Mouse (Mus musculus): ENCODE results near the gene Plscr2.

Plscr2 gene

DNA sequence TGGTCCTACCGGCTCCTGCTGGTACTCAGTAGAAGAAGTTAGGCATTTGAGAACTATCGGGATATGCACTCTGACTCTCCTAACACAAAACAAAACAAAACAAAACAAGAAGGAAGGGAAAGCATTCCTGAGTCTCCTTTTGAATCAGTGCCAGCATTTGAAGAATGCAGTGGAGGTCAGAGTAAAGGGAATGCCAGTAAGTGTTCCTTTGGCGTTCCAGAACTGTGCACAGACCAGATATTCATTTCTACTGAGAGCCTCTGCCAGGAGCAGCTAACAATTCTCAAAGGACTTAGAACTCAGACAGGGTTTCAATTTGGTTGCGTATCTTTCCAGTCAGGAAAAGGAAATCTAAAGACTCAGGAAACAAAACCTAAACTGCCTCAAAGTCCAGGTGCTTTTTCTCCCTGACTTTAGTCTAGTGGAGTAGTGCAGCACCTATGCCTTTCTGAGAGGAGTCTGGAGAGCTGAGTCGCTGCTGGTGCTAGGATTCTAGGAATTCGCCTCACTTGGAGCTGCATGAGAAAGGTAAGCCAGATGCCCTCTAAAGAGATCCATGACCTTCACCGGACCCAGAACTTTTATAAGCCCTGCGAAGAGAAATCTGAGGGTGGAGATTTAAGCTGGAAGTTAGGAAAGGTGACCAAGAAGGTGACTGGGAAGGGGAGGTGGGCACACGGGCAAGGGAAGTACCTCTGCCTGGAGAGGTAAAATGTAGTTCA, at the start of gene Plscr2:
Plscr2 (plus strand) TSS at position 117 of the 722 bp plus-strand sequence.
- DNase-seq, result no peak

DNA sequence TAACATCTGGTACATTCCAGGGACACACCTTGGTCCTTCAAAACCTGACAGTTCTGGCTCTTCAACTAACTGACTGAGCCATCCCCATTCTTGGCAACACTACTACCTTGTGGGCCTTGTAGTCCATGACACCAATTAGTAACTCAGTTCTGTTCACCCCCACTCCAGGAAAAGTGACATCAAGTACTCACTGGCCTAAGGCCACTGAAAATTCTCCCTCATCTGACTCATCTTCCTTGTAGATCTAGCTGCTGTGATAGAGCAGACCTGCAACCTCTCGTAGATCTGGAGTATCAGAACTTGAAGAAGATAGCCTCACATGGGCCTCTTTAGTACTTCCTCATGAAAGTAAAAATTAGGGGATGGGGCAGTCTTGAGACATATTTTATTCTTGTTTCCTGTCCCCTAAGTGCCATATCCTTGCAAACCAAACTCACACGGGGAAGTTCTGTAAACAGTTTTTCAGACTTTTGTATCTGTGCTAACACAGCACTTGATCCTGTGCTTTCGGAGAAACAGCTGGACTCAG, 49.2 kb upstream of the Plscr2 start:
- DNase-seq, result no peak

DNA sequence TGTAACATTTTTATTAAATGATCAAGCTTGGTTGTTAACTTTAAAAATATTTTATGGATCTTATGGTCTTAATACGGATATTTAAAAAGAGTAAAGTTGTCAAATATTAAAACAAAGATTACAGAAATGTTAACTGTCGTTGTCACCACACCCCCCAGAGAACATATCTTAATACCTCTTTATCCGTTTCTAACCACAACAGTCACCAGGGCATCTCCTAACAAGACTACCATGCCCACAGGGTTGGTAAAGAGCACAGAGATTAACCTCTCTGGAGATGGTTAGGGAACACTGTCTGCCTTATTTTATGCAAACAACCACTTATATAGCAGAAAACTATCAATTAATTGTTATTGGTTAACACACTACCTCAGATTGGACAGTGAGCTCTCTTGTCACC, 48.6 kb upstream of the Plscr2 start:
- no peak for DNase-seq

- no peak for DNase-seq
Measured at GRCm38 (mm10) chr9:92228867-92229832, 46.3 kb upstream of the Plscr2 start.

GRCm38 (mm10) chr9:92229833-92230205, 45.6 kb upstream of the Plscr2 start:
- DNase-seq, result no peak

DNA sequence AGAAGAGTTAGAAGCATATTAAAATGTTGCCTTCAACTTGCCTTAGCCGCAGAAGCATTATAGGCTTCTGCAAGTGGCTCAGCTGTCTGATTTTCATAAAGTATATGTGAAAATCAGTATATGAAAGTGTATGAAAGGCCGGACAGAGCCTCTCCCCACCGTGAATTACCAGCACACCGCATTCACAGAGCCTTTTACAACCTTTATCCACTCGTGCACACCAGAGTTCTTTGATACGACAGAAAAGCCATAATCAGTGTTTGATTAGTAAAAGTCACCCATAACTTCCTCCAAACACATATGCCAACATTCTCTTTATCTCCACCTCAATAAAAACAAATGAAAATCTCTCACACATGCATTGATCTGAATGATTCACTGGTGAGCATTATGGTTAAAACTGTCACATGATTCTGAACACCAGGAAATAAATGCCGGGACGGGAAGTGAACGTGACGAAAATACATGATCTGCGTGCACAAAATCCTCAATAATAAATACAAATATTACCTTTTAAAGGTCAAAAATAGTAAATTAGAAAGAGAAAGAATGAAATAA, 40.4 kb upstream of the Plscr2 start:
- DNase-seq, result no peak

DNA sequence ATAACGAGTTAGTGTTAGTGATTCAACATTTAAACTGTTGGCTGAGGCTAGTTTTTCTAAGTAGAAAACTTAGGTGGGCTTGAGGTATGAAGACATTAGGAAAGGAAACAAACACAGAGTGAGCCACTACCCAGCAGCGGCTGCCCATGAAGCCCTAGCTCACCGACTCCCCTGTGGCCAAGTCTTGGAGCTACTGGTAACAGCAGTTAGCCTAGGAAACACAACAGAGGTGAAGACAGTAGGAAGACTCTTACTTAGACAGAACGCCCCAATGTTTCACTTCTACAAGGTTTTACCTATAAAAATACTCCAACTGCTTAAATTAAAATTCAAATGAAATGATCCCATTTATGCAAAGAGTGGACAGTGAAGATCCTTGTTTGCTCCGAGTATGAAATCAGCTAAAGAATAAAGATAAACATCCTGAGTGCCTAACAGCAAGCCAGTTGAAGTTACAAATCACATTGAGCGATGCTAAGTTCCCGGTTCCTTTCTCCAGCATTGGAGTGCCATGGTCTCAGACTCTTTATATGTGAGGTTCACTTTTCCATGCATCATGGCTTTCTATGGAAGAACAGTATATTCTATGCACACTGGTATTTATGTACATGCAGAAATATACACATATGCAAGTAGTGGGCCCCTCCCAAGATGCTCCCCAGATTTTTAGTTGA, 26.5 kb upstream of the Plscr2 start:
- DNase-seq, result no peak

GRCm38 (mm10) chr9:92249447-92249852, 26.0 kb upstream of the Plscr2 start, which contains the start of gene Plscr1:
Plscr1 (plus strand) TSS chr9:92249750.
- DNase-seq, result no peak

- peak; percentile 18 for DNase-seq
Measured at GRCm38 (mm10) chr9:92249987-92250772, 25.2 kb upstream of the Plscr2 start.

DNA sequence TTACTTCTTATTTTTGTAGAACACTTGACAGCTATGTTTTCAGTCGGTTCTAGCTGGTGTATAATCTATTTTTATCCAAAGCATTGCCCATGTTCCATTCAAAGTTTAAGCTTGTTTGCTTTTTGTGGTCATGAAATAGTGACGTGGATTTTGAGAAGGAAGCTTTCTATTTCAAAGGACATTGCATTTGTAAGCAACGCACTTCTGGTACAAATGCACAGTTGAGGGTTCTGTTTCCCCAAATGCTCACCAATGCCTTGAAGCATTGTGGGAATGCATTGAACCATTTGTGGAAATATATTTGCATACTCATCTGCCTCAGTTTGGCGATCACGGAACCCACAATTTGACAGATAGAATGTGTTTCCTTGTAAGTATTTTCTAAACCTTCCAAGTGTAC, 22.7 kb upstream of the Plscr2 start:
- no peak for DNase-seq

- DNase-seq, result no peak
Measured at GRCm38 (mm10) chr9:92253585-92254321, 21.6 kb upstream of the Plscr2 start.

- no peak for DNase-seq
Measured at GRCm38 (mm10) chr9:92260481-92261159, 14.8 kb upstream of the Plscr2 start.

GRCm38 (mm10) chr9:92265719-92266118, 9.7 kb upstream of the Plscr2 start:
- no peak for DNase-seq

- DNase-seq, result no peak
Measured at GRCm38 (mm10) chr9:92266558-92267171, 8.7 kb upstream of the Plscr2 start.

DNA sequence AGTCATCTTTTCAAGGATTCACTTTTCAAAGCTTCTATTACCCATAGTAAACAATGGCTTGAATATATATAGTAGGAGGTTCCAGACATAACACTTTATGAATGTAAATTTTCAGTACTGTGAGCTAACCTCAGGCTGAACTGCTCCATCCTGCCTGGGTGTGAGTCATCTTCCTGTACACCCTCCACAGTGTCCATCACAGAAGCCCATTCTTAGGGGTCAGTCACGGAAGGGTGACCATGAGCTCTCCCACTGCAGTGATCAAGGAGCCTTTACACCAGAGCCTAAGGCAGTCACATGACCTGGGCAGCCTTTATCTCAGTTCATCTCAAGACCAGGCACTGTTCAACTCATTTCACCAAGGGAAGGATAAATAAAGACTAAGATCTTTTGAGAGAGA, 7.7 kb upstream of the Plscr2 start:
- no peak for DNase-seq

DNA sequence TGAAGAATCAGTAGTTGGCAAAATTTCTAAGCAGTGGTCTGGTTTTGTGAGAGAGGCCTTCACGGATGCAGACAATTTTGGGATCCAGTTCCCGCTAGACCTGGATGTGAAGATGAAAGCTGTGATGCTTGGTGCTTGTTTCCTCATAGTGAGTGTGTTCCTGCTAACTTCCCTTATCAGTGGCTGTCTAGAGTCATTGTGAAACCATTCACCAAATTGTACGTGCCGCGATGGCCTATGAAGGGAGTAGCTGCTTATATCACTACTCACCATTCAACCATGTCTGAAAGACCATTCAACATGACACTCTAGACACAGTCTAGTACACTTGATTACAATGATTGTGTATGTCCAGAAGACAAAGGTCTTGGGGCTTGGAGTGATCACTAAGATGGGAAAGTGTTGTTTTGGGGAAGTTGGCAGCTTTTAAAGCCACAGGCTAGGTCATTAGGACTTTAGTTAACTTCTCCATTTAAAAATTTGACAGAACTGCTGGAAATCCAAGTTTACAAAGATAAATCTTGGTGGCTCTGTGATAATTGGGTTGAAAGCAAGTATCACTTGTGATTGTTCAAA, 5.5 kb upstream of the Plscr2 start:
- DNase-seq, result no peak

GRCm38 (mm10) chr9:92270927-92271326, 4.5 kb upstream of the Plscr2 start:
- peak; percentile 10 for DNase-seq

DNA sequence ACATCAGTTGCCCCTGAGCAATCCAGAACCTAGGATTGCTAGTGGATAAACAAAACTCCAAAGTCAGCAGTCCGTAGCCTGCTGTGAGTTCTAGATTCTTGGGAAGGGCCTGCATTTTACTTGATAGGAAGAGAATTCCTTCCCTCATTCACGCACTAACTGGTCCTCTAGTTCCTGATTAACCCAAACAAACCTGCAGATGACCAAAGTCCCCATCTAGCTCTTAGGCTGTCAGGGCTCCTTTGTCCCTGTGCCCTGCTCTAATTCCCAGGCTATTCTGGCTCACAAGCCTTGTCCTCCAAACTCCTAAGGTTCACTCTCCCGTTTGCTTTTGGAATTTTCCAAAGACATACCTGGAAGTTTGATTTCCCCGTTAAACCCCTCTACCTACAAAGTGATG, 2.8 kb upstream of the Plscr2 start:
- DNase-seq, result no peak

DNA sequence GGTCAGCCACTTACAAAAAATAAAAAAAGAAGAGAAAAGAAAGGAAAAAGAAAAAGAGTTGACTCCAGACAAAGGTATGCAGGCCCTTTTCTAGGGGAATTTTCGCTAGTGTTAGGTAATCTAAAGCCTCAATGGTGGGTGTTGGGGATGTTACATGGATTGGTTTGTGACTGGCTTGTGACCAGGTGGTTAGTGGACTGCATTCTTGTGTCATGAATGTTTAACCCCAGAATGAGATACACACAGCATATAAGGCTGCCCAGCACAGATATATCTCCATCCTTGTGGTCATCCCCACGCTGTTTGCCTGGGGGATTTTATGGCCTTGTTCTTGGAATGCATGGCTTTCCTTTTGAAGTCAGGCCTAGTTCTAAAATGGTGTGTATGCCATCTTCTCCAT, 2.1 kb upstream of the Plscr2 start:
- no peak for DNase-seq

Measured in cerebellum, adult 11-12 months (tissue).